Mouse (Mus musculus) left cerebral cortex, adult 18-20 months (tissue): ENCODE results near the gene Tsr3. TPM values are rescaled to one million over a fixed set of nuclear protein-coding genes. Genes with fewer than 3 reads are reported as not detected.

Source experiments
- DNase-seq, 2 experiments: peaks; one replicate each; pipeline ENCODE4 v3.0.0; 2021 to 2022; ENCODE audit warnings: low spot score in 2 of 2, mixed read lengths in 1 of 2
- microRNA-seq, 2 experiments: library from miRNA; unstranded; fragments of <30 nt; microRNA quantifications; one replicate each; pipeline ENCODE4 v1.2.0; 2021
- total RNA-seq, 2 experiments: library from RNA; stranded (reverse); gene quantifications; 2 replicates each; pipeline ENCODE4 v1.2.3; 2021

Gene Tsr3
- total RNA-seq, 2 experiments from 2014 or later, result 21.0 to 24.3 TPM

DNA sequence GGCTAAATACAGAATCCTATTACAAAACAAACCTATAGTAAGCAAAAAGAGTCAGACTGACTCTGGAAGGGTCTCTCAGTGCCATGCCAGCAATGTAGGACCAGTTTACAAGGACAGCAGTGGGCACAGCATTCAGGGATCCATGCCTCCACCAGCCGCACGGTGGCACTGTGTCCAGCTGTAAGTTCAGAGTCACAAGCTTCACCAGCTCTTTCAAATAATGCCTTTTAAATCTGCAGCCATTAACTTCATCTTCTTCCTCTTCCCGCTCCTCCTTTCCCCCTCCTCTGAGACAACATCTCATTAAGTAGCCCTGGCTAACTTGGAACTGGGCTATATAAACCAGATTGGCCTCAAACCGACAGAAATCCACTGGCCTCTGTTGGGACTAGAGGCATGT lies 48.9 kb downstream of the Tsr3 start:
- DNase-seq, result peak; percentile 49 to 58

DNA sequence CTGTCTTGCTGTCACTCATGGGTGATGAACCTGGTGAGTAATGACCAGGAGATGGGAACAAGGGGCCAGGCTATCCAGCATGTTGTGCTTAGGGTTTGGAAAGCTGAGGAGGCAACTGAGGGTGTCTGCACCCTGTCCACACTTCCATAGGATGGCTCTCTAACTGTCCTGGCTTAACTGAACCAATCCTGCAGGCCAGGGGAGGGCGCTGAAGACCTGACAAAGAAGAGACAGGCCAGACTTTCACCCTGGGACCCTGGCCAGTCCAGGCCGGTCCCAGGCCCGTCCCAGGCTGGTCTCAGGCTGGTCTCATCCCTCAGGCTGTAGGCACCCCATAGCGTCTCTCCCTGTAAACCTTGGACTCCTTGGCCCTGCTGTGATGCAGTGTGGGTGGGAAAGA lies 50.4 kb downstream of the Tsr3 start:
- no peak for DNase-seq

Small RNA genes lying within 50 kb of the gene (microRNA-seq; reads per million reads assigned to microRNA genes)
- 29.2 to 34.8 reads per million in 2 experiments for gene Mir3547

Other genes with a start within 250 kb of the Tsr3 start
- 10 to 100 TPM; 29.7 to 30.3 TPM for gene Cramp1l, start 224.4 kb upstream of the Tsr3 start, total RNA-seq
- gene Ift140, start 224.1 kb upstream of the Tsr3 start, total RNA-seq, result 10 to 100 TPM; 20.1 to 20.9 TPM
- gene Tmem204, start 156.6 kb upstream of the Tsr3 start, total RNA-seq, result 1 to 10 TPM; 8.9 to 9.4 TPM
- 10 to 100 TPM; 28.4 to 34.4 TPM for gene Telo2, start 124.2 kb upstream of the Tsr3 start, total RNA-seq
- gene Ptx4, start 119.4 kb upstream of the Tsr3 start, total RNA-seq, result under 1 TPM; 0.54 to 0.67 TPM
- gene Clcn7, start 106.8 kb upstream of the Tsr3 start, total RNA-seq, result 10 to 100 TPM; 46.9 to 47.0 TPM
- gene Ccdc154, start 77.7 kb upstream of the Tsr3 start, total RNA-seq, result not detected
- gene Gm38655, start 64.7 kb upstream of the Tsr3 start, total RNA-seq, result not detected
- gene BC003965, start 55.6 kb upstream of the Tsr3 start, total RNA-seq, result 10 to 100 TPM; 17.8 to 20.5 TPM
- gene Unkl, start 51.8 kb upstream of the Tsr3 start, total RNA-seq, result 10 to 100 TPM; 34.2 to 41.3 TPM
- gene Gnptg, start within 50 bp of the Tsr3 start, total RNA-seq, result 10 to 100 TPM; 74.7 to 77.3 TPM
- gene Baiap3, start 16.2 kb downstream of the Tsr3 start, total RNA-seq, result 10 to 100 TPM; 17.5 to 18.7 TPM
- gene Ube2i, start 34.5 kb downstream of the Tsr3 start, total RNA-seq, result 100 to 1,000 TPM; 218 to 227 TPM
- not detected for gene Prss34, start 58.2 kb downstream of the Tsr3 start, total RNA-seq
- not detected for gene Prss28, start 68.5 kb downstream of the Tsr3 start, total RNA-seq
- not detected for gene Prss29, start 78.5 kb downstream of the Tsr3 start, total RNA-seq
- gene Tpsab1, start 105.4 kb downstream of the Tsr3 start, total RNA-seq, result not detected
- gene Tpsb2, start 126.1 kb downstream of the Tsr3 start, total RNA-seq, result not detected
- gene Tpsg1, start 129.1 kb downstream of the Tsr3 start, total RNA-seq, result not detected
- 10 to 100 TPM; 39.6 to 43.7 TPM for gene Cacna1h, start 193.6 kb downstream of the Tsr3 start, total RNA-seq
- gene Tekt4, start 214.4 kb downstream of the Tsr3 start, total RNA-seq, result 1 to 10 TPM in 1 of 2 experiments, under 1 TPM in 1; 0.49 to 1.2 TPM